Mouse (Mus musculus): ENCODE measurements around the gene 4930415O20Rik. TPM values are rescaled to one million over a fixed set of nuclear protein-coding genes. Genes with fewer than 3 reads are reported as not detected.
A peak's percentile ranks its signal among the peaks of the same experiment; 100 is the strongest.

The 4930415O20Rik gene
- polyA plus RNA-seq, 2 experiments = not detected

- no peak for ATAC-seq (ENCODE audit: insufficient read depth)
- H3K9me3 ChIP-seq (ENCODE audit: control insufficient read depth, low read length) = no peaks in the 10 kb centered on the region
- peaks cover 21% of the 10 kb centered on the region for H3K27me3 ChIP-seq (ENCODE audit: control insufficient read depth, insufficient read depth, low read length)
- no peak for DNase-seq (ENCODE audit: low read depth in 3 of 3, low spot score in 3 of 3)
- H3K27ac ChIP-seq = no peak overlapping the region
- no peak overlapping the region for H3K4me2 ChIP-seq (ENCODE audit: low read depth)
- no peak overlapping the region for H3K4me3 ChIP-seq (ENCODE audit: insufficient read depth in 1 of 2, low read depth in 2 of 2, low read length in 2 of 2)
- no peak overlapping the region for H3K9ac ChIP-seq (replicated peaks)
- no peaks in the 10 kb centered on the region for H3K36me3 ChIP-seq (replicated peaks; ENCODE audit: control insufficient read depth, insufficient read depth, low read depth)
- H3K4me1 ChIP-seq (replicated peaks; ENCODE audit: control insufficient read depth in 2 of 2, insufficient read depth in 2 of 2, low read length in 1 of 2) = no peaks in the 10 kb centered on the region
- WGBS (ENCODE audit: insufficient replicate concordance) = 24% methylated on average over 6 of the region's 6 CpGs
- TF ChIP-seq CTCF (IDR thresholded peaks at IDR 0.05; ENCODE audit: low read depth) (no peak), EP300 (IDR thresholded peaks at IDR 0.05; ENCODE audit: low read depth) (no peak)
Measured at GRCm38 (mm10) chr15:98622721-98623120, 51.9 kb downstream of the 4930415O20Rik start.

GRCm38 (mm10) chr15:98623361-98623821, 52.6 kb downstream of the 4930415O20Rik start:
- Histone ChIP-seq H3K4me1 (replicated peaks; ENCODE audit: control insufficient read depth in 2 of 2, insufficient read depth in 2 of 2, low read length in 1 of 2) (no peaks in the 10 kb centered on the region), H3K9me3 (ENCODE audit: control insufficient read depth, low read length) (no peaks in the 10 kb centered on the region), H3K4me2 (ENCODE audit: low read depth) (no peak overlapping the region), H3K4me3 (ENCODE audit: insufficient read depth in 1 of 2, low read depth in 2 of 2, low read length in 2 of 2) (no peak overlapping the region), H3K36me3 (replicated peaks; ENCODE audit: control insufficient read depth, insufficient read depth, low read depth) (no peaks in the 10 kb centered on the region), H3K9ac (replicated peaks) (no peak overlapping the region), H3K27me3 (ENCODE audit: control insufficient read depth, insufficient read depth, low read length) (peaks cover 22% of the 10 kb centered on the region), H3K27ac (no peak overlapping the region)
- ATAC-seq (ENCODE audit: insufficient read depth) (no peak), DNase-seq (ENCODE audit: low read depth in 3 of 3, low spot score in 3 of 3) (no peak)
- TF ChIP-seq CTCF (IDR thresholded peaks at IDR 0.05; ENCODE audit: low read depth) (no peak), EP300 (IDR thresholded peaks at IDR 0.05; ENCODE audit: low read depth) (no peak)
- 42% methylated on average over 5 of the region's 5 CpGs for WGBS (ENCODE audit: insufficient replicate concordance)

DNA sequence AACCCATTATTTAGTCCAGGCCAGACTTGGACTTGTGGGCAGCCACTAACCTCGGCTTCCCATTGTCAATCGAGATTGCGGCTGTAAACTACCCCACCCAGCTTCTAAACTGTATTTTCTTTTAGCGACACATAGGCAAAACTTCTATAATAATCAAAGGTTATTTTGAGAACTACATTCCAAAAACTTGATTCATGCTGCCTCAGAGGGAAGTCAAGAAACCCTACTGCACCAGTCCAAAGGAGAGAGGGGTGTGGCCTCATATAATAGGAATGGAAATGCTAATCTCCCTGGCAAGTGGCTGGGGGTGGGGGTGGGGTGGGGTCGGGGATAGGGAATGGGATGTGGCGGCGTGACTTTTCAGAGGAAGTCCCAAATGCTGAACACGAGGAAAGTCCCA, 55.3 kb downstream of the 4930415O20Rik start:
- Histone ChIP-seq H3K27me3 (ENCODE audit: control insufficient read depth, insufficient read depth, low read length) (peaks cover 45% of the 10 kb centered on the region), H3K36me3 (replicated peaks; ENCODE audit: control insufficient read depth, insufficient read depth, low read depth) (no peaks in the 10 kb centered on the region), H3K9ac (replicated peaks) (no peak overlapping the region), H3K9me3 (ENCODE audit: control insufficient read depth, low read length) (no peaks in the 10 kb centered on the region), H3K4me2 (ENCODE audit: low read depth) (no peak overlapping the region), H3K4me3 (ENCODE audit: insufficient read depth in 1 of 2, low read depth in 2 of 2, low read length in 2 of 2) (no peak overlapping the region), H3K4me1 (replicated peaks; ENCODE audit: control insufficient read depth in 2 of 2, insufficient read depth in 2 of 2, low read length in 1 of 2) (no peaks in the 10 kb centered on the region), H3K27ac (no peak overlapping the region)
- 21% methylated on average over 8 of the region's 8 CpGs for WGBS (ENCODE audit: insufficient replicate concordance)
- TF ChIP-seq EP300 (IDR thresholded peaks at IDR 0.05; ENCODE audit: low read depth) = no peak
- TF ChIP-seq CTCF (IDR thresholded peaks at IDR 0.05; ENCODE audit: low read depth) = no peak
- no peak for ATAC-seq (ENCODE audit: insufficient read depth)
- DNase-seq (ENCODE audit: low read depth in 3 of 3, low spot score in 3 of 3) = no peak

- no peak overlapping the region for H3K9ac ChIP-seq (replicated peaks)
- WGBS (ENCODE audit: insufficient replicate concordance) = 58% methylated on average over 7 of the region's 7 CpGs
- H3K4me2 ChIP-seq (ENCODE audit: low read depth) = no peak overlapping the region
- no peak overlapping the region for H3K27ac ChIP-seq
- DNase-seq (ENCODE audit: low read depth in 3 of 3, low spot score in 3 of 3) = no peak
- no peak for ATAC-seq (ENCODE audit: insufficient read depth)
- H3K27me3 ChIP-seq (ENCODE audit: control insufficient read depth, insufficient read depth, low read length) = peaks cover 50% of the 10 kb centered on the region
- H3K4me1 ChIP-seq (replicated peaks; ENCODE audit: control insufficient read depth in 2 of 2, insufficient read depth in 2 of 2, low read length in 1 of 2) = no peaks in the 10 kb centered on the region
- TF ChIP-seq EP300 (IDR thresholded peaks at IDR 0.05; ENCODE audit: low read depth) = no peak
- TF ChIP-seq CTCF (IDR thresholded peaks at IDR 0.05; ENCODE audit: low read depth) = peak; percentile 27; the same call in 1 of the 2 replicates
- no peaks in the 10 kb centered on the region for H3K36me3 ChIP-seq (replicated peaks; ENCODE audit: control insufficient read depth, insufficient read depth, low read depth)
- no peak overlapping the region for H3K4me3 ChIP-seq (ENCODE audit: insufficient read depth in 1 of 2, low read depth in 2 of 2, low read length in 2 of 2)
- H3K9me3 ChIP-seq (ENCODE audit: control insufficient read depth, low read length) = no peaks in the 10 kb centered on the region
Measured at GRCm38 (mm10) chr15:98626487-98627212, 55.8 kb downstream of the 4930415O20Rik start.

DNA sequence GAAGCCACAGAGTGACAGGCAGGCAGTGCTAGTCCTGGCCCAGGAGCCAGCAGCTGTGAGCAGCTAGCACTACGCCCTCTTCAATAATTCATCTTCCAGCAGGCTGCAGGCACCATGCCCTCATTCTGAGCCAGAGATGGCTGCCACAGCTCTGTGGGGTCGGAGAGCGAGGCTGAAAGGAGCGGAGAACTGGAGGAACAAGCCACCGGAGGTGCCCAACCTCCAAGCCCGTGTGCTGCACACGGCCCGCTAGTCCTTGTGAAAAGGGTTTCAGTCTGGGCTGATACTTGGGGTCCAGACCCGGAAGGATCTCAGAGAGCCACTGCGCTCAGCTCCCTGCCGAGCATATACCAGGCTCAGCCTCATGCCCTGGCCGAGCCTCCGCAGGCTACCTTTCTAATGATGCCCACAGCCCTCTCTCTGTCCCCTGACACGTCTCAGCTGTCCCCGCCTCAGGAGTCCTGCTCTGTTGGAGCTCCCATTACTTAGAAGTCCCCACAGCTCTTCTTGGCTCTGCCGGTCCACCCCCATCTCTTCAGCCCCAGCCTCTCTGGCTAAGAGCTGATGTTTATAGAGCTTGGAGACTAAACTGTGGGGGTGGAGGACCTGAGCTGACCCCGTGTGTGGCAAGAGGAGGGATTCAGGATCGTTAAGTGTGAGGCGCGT, 57.9 kb downstream of the 4930415O20Rik start:
- Histone ChIP-seq H3K27ac (no peak overlapping the region), H3K9me3 (ENCODE audit: control insufficient read depth, low read length) (no peaks in the 10 kb centered on the region), H3K4me2 (ENCODE audit: low read depth) (no peak overlapping the region), H3K27me3 (ENCODE audit: control insufficient read depth, insufficient read depth, low read length) (peaks cover 62% of the 10 kb centered on the region), H3K36me3 (replicated peaks; ENCODE audit: control insufficient read depth, insufficient read depth, low read depth) (no peaks in the 10 kb centered on the region), H3K4me1 (replicated peaks; ENCODE audit: control insufficient read depth in 2 of 2, insufficient read depth in 2 of 2, low read length in 1 of 2) (no peaks in the 10 kb centered on the region), H3K9ac (replicated peaks) (no peak overlapping the region), H3K4me3 (ENCODE audit: insufficient read depth in 1 of 2, low read depth in 2 of 2, low read length in 2 of 2) (no peak overlapping the region)
- 10% methylated on average over 20 of the region's 20 CpGs for WGBS (ENCODE audit: insufficient replicate concordance)
- TF ChIP-seq EP300 (IDR thresholded peaks at IDR 0.05; ENCODE audit: low read depth) (no peak), CTCF (IDR thresholded peaks at IDR 0.05; ENCODE audit: low read depth) (no peak)
- DNase-seq (ENCODE audit: low read depth in 3 of 3, low spot score in 3 of 3) (no peak), ATAC-seq (ENCODE audit: insufficient read depth) (no peak)

All from liver, embryonic 14.5 days (tissue).